Mouse (Mus musculus) olfactory bulb, adult 2 months (tissue): ENCODE results near the gene Farp2.

ENCODE experiments used
- CTCF ChIP-seq: fragments of 200-500 bp; IDR thresholded peaks from 2 replicates; pipeline ENCODE4 v1.5.1; 2012; ENCODE audit warnings: low read depth, mild to moderate bottlenecking, low read length, moderate library complexity; ENCODE audit not compliant: insufficient read depth
- POLR2A ChIP-seq: fragments of 200-500 bp; IDR thresholded peaks from 2 replicates; pipeline ENCODE4 v1.6.1; 2012; ENCODE audit warnings: mild to moderate bottlenecking, low read depth, low read length, moderate library complexity; ENCODE audit not compliant: insufficient read depth

DNA sequence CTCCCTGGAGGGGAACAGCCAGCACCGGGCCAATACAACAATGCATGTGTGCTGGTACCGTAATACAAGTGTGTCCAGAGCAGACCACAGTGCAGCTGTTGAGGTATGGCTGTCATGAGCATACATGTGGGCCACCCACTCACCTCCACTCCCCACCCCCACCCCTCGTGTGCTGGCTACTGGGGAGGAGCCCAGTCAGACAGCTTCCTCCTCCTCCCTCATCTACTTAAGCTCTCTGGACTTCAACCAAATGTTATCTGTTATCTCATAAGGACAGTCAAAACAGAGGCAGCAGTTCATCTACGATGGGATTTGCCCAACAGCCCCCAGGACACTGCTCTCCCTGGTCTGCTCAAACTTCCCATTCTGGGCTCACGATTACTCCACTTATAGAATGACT, 107.1 kb downstream of the Farp2 start:
- TF ChIP-seq POLR2A (no peak), CTCF (no peak)
